Mouse (Mus musculus) embryonic facial prominence, embryonic 14.5 days (tissue): Measurements from ENCODE around the gene Lcn2. TPM values are rescaled to one million over a fixed set of nuclear protein-coding genes. Genes with fewer than 3 reads are reported as not detected.
A peak's percentile ranks its signal among the peaks of the same experiment; 100 is the strongest.

Source experiments
- ATAC-seq: fragments of 200-750 bp; cut with Nextera tagmentation; 2 replicates; pipeline ENCODE4 v1.8.0; 2017; ENCODE audit warnings: low read depth, moderate number of reproducible peaks, moderate TSS enrichment
- DNase-seq: peaks from one replicate; pipeline ENCODE4 v3.0.0-alpha.2; 2015; ENCODE audit warnings: low spot score
- H3K27ac ChIP-seq: fragments of 300-500 bp; sonication (generic); replicated peaks from 2 replicates; pipeline ENCODE4 v1.5.1; 2014; ENCODE audit warnings: low read depth, mild to moderate bottlenecking, low read length, moderate library complexity
- H3K27me3 ChIP-seq: fragments of 300-500 bp; sonication (generic); replicated peaks from 2 replicates; pipeline ENCODE4 v1.6.1; 2014; ENCODE audit warnings: low read length; ENCODE audit not compliant: control insufficient read depth, insufficient read depth
- H3K36me3 ChIP-seq: fragments of 300-500 bp; sonication (generic); 2 replicates; pipeline ENCODE4 v1.6.1; 2014; ENCODE audit warnings: low read length, mixed read lengths; ENCODE audit not compliant: control insufficient read depth, insufficient read depth
- H3K4me1 ChIP-seq: fragments of 300-500 bp; sonication (generic); 2 replicates; pipeline ENCODE4 v1.6.1; 2014; ENCODE audit warnings: antibody characterized with exemption, low read length; ENCODE audit not compliant: control insufficient read depth, insufficient read depth
- H3K4me2 ChIP-seq: fragments of 300-500 bp; sonication (generic); 2 replicates; pipeline ENCODE4 v1.6.1; 2014; ENCODE audit warnings: low read depth, mild to moderate bottlenecking, low read length, moderate library complexity, mixed read lengths
- H3K4me3 ChIP-seq: fragments of 300-500 bp; sonication (generic); 2 replicates; pipeline ENCODE4 v1.5.1; 2014; ENCODE audit warnings: low read depth, mild to moderate bottlenecking, low read length
- H3K9ac ChIP-seq: fragments of 300-500 bp; sonication (generic); 2 replicates; pipeline ENCODE4 v1.6.1; 2014; ENCODE audit warnings: low read depth, mild to moderate bottlenecking, low read length, moderate library complexity, mixed read lengths
- H3K9me3 ChIP-seq: fragments of 300-500 bp; sonication (generic); 2 replicates; pipeline ENCODE4 v1.6.1; 2016; ENCODE audit warnings: low read length; ENCODE audit not compliant: control insufficient read depth
- WGBS: fragments of 180-500 bp; shearing (Covaris S2); extraction: QIAGEN DNeasy Blood & Tissue Kit; methylation state at CpG from one replicate; pipeline ENCODE4 v1.1.7; 2014; 5-methylcytosine and 5-hydroxymethylcytosine counted together
- polyA plus RNA-seq: library from polyadenylated mRNA; unstranded; fragments of >200 nt; fragmentation: Nextera tagmentation; extraction: Ambion mirVana; gene quantifications from 2 replicates; pipeline ENCODE4 v1.2.1, GENCODE M21; 2014

Gene Lcn2
- polyA plus RNA-seq, 1 experiment from 2014 or later, result 7.9 TPM

DNA sequence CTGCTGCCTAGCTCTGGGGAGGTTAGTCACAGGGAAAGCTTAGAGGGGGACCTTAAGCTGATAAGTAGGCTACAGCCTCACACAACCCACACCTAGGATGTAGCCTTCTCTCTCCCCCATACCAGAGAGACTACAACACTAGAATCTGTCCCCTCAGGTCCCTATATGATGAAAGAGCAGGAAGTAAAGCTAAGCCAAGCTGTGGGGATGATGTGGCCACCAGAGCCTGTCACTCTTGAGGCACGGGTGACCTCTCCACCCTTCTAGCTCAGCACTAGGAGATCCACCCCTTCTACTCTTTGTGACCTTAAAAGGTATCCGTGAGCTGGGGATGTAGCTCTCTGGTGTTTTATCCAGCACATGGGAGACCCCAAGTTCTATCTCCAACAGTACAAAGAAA, 1.1 kb upstream of the Lcn2 start:
- WGBS, result 82% methylated on average over 2 of the region's 2 CpGs
- H3K27ac ChIP-seq, result no peak overlapping the region
- no peak overlapping the region for H3K9ac ChIP-seq
- ATAC-seq, result no peak
- H3K27me3 ChIP-seq, result no peaks in the 10 kb centered on the region
- no peak overlapping the region for H3K4me2 ChIP-seq
- H3K9me3 ChIP-seq, result no peaks in the 10 kb centered on the region
- no peaks in the 10 kb centered on the region for H3K36me3 ChIP-seq
- DNase-seq, result no peak
- no peaks in the 10 kb centered on the region for H3K4me1 ChIP-seq
- H3K4me3 ChIP-seq, result no peak overlapping the region

DNA sequence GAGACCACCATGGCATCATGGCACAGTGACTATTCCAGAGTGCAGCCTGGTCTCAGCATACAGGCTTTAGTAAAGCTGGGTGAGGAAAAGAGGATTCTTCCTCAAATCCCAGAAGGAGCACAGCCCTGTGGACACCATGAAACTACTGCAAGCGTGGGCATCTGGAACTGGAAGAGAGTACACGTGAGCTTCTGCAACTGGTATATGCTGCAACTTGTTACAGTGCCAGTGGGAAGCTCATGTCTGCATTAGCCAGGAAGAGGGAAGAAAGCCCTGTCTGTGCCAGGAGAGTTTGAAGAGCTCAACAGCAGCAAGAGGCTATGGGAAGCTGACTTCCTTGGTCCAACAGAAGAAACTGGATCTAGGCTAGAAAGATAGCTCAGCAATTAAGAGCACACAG, 5.4 kb downstream of the Lcn2 start:
- 75% methylated on average over 2 of the region's 2 CpGs for WGBS
- no peak for ATAC-seq
- H3K4me2 ChIP-seq, result no peak overlapping the region

DNA sequence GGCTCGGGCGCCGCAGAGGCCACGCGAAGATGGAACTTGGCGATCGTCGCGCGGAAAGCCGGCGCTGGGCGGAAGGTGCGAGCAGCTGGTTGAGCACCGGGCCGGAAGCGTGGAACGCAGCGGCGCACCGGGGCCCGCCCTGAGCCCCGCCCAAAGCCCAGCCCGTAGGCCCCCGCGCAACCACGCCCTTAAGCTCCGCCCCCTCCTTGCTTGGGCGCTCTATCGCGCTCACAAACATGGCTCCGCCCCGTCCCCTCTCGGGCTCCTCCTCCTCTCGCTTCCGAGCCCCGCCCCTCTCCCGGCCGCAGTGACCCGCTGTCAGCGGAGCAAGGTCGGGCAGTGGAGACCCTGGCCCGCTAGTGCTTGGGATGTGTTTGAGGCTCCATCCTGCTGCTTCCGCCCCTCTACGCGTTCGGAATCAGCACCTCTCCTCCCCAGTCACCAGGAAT, 6.3 kb downstream of the Lcn2 start, which contains the start of gene 1110008P14Rik:
Gene 1110008P14Rik (minus strand): TSS at position 164 of the 449 bp plus-strand sequence.
- ATAC-seq, result peak; percentile 92
- Histone ChIP-seq H3K27ac (no peak within 1 kb of the TSS), H3K9ac (peak within 1 kb of the TSS; percentile 69), H3K4me1 (no peaks in the 10 kb centered on the region), H3K27me3 (no peaks in the 10 kb centered on the region), H3K4me3 (peak within 1 kb of the TSS; percentile 69), H3K4me2 (peak within 1 kb of the TSS; percentile 98), H3K9me3 (no peaks in the 10 kb centered on the region), H3K36me3 (peaks cover 31% of the 10 kb centered on the region)
- WGBS, result 0% methylated on average over 26 of the region's 47 CpGs
- DNase-seq, result peak; percentile 96

More for the DNA sequence above, 5.4 kb downstream of the Lcn2 start:
- no peak overlapping the region for H3K4me3 ChIP-seq
- H3K4me1 ChIP-seq, result no peaks in the 10 kb centered on the region
- no peak overlapping the region for H3K9ac ChIP-seq
- no peak overlapping the region for H3K27ac ChIP-seq
- no peak for DNase-seq
- no peaks in the 10 kb centered on the region for H3K27me3 ChIP-seq
- H3K9me3 ChIP-seq, result no peaks in the 10 kb centered on the region
- peaks cover 22% of the 10 kb centered on the region for H3K36me3 ChIP-seq

DNA sequence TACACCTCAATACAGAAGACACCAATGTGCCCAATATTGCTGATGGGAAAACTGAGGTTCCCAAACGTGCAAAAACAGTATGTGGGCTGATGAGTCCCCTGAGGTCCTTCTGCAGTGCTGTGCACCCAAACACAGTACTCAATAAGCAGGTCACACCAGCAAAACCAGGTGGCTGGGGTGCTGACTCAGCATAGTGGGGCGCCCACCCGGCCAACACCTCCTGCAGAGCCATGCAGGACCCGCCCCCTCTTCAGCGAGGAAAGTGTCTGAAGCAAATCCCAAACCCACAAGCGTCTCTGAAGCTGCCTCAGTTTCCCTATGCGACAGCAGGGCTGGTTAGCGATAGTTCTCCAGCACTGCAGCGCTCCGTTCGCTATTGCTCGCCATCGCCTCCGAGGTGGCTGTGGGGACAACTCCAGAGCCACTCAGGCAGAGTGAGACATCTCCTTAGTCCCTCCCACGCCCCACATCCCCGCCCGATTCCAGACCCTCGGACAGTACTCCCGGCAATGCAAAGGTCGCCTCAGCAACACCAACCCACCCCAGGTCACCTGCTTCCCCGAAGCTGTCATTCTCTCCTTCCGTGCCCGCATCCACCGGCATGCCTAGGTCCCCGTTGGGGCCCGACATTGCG, 6.8 kb downstream of the Lcn2 start:
- peak; percentile 48 for ATAC-seq
- no peaks in the 10 kb centered on the region for H3K4me1 ChIP-seq
- 1% methylated on average over 23 of the region's 27 CpGs for WGBS
- H3K9me3 ChIP-seq, result no peaks in the 10 kb centered on the region
- H3K4me2 ChIP-seq, result peak overlapping the region; percentile 98
- peak overlapping the region; percentile 69 for H3K4me3 ChIP-seq
- no peak overlapping the region for H3K27ac ChIP-seq
- H3K9ac ChIP-seq, result peak overlapping the region; percentile 69
- peak; percentile 22 for DNase-seq
- no peaks in the 10 kb centered on the region for H3K27me3 ChIP-seq
- H3K36me3 ChIP-seq, result peaks cover 36% of the 10 kb centered on the region

DNA sequence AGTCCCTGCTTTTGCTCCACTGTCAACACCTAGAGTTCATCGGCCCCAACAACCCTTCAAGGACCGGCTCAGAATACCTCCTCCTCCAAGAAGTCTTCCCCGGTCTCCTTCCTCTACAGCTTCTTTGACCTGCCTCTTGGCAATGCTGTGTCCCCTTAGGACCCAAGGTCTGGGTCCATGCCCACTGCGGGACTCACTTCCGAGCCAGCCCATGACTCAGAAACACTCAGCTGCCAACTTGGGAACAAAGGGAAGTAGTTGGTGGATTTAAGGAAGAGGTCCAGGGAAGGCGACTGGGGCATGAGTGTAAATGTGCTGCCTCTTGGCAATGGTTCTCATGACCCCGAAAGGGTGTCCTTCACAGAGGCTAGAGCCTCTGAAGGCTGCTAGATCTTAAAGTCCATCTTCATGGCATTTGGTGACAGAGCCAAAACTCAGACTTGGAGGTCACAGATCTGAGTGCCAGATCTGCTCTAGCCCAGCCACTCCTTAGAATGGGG, 8.0 kb downstream of the Lcn2 start:
- H3K36me3 ChIP-seq, result peaks cover 48% of the 10 kb centered on the region
- 92% methylated on average over 7 of the region's 7 CpGs for WGBS
- no peaks in the 10 kb centered on the region for H3K9me3 ChIP-seq
- H3K4me3 ChIP-seq, result no peak overlapping the region
- H3K4me1 ChIP-seq, result no peaks in the 10 kb centered on the region
- ATAC-seq (no peak), DNase-seq (no peak)
- no peak overlapping the region for H3K4me2 ChIP-seq
- H3K9ac ChIP-seq, result no peak overlapping the region
- no peak overlapping the region for H3K27ac ChIP-seq
- no peaks in the 10 kb centered on the region for H3K27me3 ChIP-seq

DNA sequence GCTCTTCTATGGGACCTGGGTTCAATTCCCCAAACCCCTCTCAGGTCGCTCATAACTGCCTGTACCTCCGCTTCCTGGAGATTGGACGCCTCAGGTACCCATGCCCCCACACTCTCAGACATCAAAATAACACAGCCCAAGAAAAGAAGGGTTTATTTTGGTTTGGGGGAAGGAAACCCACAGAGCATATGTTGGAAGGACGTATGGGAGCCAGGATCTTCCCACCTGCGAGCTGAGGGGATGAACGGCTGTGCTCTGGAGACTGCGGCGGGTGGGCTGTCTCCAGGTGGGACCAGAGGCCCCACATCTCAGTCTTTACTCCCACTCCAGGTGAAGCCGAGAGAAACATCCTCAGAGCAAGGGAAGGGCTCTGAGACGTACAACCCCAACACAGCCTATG, 11.1 kb downstream of the Lcn2 start:
- Histone ChIP-seq H3K9me3 (no peaks in the 10 kb centered on the region), H3K27me3 (no peaks in the 10 kb centered on the region), H3K27ac (no peak overlapping the region), H3K4me1 (no peaks in the 10 kb centered on the region), H3K4me3 (no peak overlapping the region), H3K9ac (no peak overlapping the region), H3K4me2 (no peak overlapping the region), H3K36me3 (peaks cover 75% of the 10 kb centered on the region)
- DNase-seq (no peak), ATAC-seq (no peak)
- WGBS, result 92% methylated on average over 8 of the region's 10 CpGs

DNA sequence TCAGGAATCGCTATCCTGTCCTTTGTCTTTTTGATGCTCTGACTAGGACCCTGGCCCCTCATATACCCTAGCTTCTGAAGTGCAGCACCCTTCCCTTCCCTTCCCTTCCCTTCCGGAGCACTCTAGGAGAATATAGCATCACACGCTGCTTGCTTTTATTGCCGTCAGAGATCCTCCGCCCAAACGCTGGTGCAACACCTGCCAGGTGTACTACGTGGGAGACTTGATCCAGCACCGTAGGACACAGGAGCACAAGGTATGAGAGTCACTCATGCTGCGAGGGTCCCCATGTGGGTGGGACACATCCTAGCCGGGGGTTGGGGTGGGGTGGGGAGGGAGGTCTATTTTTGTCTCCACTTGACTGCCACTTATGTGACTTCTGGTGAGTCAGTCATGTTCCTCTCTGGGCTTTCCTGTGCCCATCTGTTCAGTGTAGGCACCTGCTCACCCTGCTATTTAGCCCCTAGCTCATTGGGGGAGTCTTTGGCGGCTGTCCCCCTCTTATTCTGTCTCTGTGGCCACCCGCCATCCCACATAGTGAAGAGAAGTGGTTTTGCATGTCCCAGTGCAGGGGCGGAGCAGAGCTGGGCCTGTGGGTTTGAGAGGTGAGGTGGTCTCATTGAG, 12.6 kb downstream of the Lcn2 start:
- Histone ChIP-seq H3K4me3 (no peak overlapping the region), H3K36me3 (peaks cover 90% of the 10 kb centered on the region), H3K4me1 (no peaks in the 10 kb centered on the region), H3K27me3 (no peaks in the 10 kb centered on the region), H3K27ac (no peak overlapping the region), H3K9ac (no peak overlapping the region), H3K4me2 (no peak overlapping the region), H3K9me3 (no peaks in the 10 kb centered on the region)
- DNase-seq (no peak), ATAC-seq (peak; percentile 17; the same call in 1 of the 2 replicates)
- 93% methylated on average over 13 of the region's 13 CpGs for WGBS

DNA sequence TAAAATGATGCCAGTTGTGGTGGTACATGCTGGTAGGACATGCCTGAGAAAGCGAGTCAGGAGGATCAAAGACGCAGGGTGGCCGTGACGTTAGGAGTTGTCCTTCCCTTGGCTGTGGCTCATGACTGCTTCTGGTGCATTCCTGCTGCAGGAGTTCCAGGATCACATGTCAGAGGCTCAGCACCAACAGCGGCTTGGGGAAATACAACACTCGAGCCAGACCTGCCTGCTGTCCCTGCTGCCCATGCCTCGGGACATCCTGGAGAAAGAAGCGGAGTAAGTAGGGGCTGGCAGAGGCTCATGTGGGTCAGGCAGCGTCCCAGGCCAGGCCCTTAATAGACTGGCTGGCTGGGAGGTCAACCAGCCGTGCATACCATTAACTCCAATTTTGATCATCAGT, 13.9 kb downstream of the Lcn2 start:
- WGBS, result 77% methylated on average over 10 of the region's 10 CpGs
- no peak for DNase-seq
- ATAC-seq, result no peak
- Histone ChIP-seq H3K9ac (no peak overlapping the region), H3K27ac (no peak overlapping the region), H3K4me1 (no peaks in the 10 kb centered on the region), H3K9me3 (no peaks in the 10 kb centered on the region), H3K36me3 (peaks cover 95% of the 10 kb centered on the region), H3K27me3 (no peaks in the 10 kb centered on the region), H3K4me3 (no peak overlapping the region), H3K4me2 (no peak overlapping the region)
